Mouse (Mus musculus): ENCODE measurements around the gene Actr8. TPM values are rescaled to one million over a fixed set of nuclear protein-coding genes. Genes with fewer than 3 reads are reported as not detected.

Gene Actr8
- total RNA-seq, 2 experiments from 2014 or later = 84.0 to 90.4 TPM

- no peak for DNase-seq (ENCODE audit: low spot score in 2 of 2)
- H3K4me3 ChIP-seq = no peak overlapping the region
- H3K27ac ChIP-seq = no peak overlapping the region
- no peak for TF ChIP-seq CTCF (conservative IDR thresholded peaks at IDR 0.05)
These were observed 20.8 kb downstream of the Actr8 start for GRCm38 (mm10) chr14:29998747-29999474.

DNA sequence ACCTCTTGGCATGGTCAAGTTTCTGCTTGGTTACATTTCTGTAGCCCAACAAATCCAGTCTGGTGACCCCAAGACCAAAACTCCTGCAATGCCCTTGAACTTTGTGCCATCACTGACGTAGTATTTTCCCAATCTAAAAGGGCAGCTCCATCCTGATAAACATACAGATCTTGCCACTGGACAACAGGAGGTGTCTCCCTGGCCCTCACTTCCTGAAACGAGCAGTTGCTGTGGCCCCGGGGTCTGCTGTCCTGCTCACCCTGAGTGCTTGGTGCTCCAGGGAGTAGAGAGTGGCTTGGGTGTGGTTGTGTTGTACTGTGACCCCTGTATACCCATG, 21.3 kb downstream of the Actr8 start:
- H3K4me3 ChIP-seq = no peak overlapping the region
- H3K27ac ChIP-seq = no peak overlapping the region
- no peak for TF ChIP-seq CTCF (conservative IDR thresholded peaks at IDR 0.05)
- DNase-seq (ENCODE audit: low spot score in 2 of 2) = no peak

DNA sequence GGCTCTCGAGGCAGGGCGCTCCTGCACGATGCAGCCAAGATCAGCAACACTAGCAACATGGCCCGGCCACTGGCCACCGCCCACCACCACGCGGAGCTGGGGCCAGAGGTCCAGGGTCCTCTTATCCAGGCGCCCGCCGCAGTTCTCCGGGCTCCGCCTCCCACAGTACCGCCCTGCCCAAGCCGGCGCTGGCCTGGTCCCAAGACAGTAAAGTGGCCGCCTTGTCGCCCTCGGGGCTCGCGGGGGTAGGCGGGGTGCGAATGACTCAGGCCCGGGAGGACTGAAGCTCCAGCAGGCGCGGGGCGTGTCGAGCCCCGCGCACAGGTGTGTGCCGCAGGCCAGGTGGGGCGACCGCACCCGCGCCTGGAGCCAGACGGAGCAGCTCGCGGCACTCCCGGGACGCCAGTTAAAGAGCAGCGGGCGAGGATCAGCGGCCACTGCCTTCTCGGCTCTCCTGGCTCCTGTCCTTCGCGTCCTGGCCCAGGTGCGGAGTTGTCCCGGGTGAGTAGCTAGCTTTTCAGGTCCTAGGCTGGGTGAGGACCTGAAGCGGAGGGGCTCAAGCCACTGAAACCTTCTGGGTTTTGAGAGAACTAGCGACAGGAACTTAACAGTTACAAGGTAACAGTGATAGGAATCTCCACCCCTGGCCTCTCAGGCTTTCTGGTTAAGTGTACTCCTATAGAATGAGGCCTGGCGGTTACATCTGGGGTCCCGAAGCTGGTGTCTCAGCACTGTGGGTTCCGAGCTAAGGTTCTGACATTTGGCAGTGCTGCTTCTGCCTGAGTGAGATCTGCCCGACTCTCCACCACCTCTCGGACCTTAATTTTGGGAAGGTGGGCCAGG, 30.8 kb downstream of the Actr8 start, which contains the start of the genes Il17rb and Chdh:
Gene Il17rb, minus strand, starts transcription at position 164 of the 843 bp plus-strand sequence.
Gene Chdh, plus strand, starts transcription at position 291 of the 843 bp plus-strand sequence.
- DNase-seq (ENCODE audit: low spot score in 2 of 2) = peak in 1 of 2 experiments; percentile 27
- H3K27ac ChIP-seq = peak within 1 kb of the TSS; percentile 85
- H3K4me3 ChIP-seq = peak within 1 kb of the TSS; percentile 46
- TF ChIP-seq CTCF (conservative IDR thresholded peaks at IDR 0.05) = no peak

DNA sequence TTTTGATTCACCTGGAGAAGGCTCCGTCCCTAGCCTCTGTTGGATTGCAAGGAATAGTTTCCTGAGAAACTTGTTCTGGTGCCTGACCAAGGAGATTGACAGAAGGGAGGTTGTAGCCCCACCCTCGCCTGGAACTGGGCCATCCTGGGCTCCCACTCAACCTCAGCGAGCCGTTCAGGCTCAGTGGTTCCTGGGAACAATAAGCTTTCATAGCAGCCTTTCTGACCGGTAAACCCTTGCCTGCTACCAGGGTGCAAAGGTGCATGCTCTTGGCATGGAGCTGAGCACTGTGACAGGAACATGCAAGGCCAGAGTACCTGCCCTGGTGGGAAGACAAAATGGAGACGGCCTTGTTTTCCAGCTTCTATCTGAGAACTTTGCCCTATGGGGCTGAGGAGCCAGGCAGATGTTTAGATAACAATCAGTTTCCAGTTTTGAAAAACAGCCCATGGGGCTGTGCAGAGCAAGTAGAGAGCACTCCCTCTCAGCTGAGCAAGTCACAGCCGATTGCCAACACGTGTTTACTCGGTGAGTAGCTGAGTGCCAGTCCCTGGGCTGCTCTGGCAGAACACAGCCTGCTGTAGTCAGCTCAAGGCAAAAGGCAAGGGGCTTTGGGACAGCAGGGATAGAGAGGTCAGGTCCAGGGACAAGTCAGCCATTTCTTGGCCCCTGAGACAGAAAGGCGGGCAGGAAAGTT, 31.9 kb downstream of the Actr8 start:
- Histone ChIP-seq H3K27ac (peak overlapping the region; percentile 85), H3K4me3 (peak overlapping the region; percentile 46; the same call in 1 of the 2 replicates)
- no peak for TF ChIP-seq CTCF (conservative IDR thresholded peaks at IDR 0.05)
- DNase-seq (ENCODE audit: low spot score in 2 of 2) = peak; percentile 60 to 72

DNA sequence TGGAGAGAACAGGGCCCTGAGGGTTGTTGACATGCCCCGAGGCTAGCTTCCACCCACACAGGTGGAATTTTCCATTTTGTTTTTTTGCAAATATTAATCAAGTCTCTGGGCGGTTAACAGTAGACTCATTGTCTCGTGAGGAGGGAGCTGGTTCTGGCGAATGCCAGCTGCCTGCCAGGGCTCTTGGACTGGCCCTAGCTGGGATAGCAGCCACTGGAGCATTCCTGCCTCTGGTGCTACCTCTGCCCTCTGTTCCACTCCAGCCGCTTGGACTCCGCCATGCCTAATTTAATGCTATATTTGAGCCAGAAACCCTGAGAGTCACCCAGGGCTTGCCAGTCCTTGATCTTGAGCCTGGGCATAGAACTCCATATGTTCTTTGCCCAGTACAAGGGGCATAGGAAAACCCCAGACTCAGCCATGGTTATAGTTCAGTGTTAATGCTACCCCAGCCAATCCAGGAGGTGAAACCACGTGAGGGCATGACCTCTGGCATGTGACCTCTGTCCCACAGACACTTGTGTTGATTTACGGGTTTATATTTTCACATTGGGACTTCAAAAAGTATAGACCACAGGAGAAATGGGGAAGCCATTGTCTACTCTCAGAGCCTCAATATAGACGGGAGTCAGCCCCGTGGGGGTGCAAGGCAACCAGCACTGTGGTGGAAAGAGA, 33.9 kb downstream of the Actr8 start:
- TF ChIP-seq CTCF (conservative IDR thresholded peaks at IDR 0.05) = no peak
- peak; percentile 46 to 52 for DNase-seq (ENCODE audit: low spot score in 2 of 2)
- H3K27ac ChIP-seq = peak overlapping the region; percentile 85
- no peak overlapping the region for H3K4me3 ChIP-seq

DNA sequence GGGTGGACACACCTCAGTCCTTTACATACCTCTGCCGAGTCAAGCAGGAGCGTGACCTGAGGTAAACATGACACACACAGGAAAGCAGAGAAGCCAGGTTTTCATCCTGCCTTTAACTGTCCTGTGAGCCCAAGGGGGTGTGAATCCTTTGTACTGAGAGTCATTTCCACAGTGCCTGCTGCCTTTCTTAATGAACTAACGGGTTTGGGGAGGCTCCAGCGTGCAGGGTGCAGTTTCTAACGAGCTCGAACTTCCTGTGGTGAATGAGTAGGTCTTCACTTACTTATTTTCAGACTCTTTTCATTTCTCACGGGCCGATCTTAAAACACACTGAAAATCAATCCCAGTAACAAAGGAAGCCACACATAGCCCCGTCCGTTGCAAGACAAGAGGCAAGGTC, 36.4 kb downstream of the Actr8 start:
- no peak for TF ChIP-seq CTCF (conservative IDR thresholded peaks at IDR 0.05)
- Histone ChIP-seq H3K27ac (no peak overlapping the region), H3K4me3 (no peak overlapping the region)
- DNase-seq (ENCODE audit: low spot score in 2 of 2) = no peak

DNA sequence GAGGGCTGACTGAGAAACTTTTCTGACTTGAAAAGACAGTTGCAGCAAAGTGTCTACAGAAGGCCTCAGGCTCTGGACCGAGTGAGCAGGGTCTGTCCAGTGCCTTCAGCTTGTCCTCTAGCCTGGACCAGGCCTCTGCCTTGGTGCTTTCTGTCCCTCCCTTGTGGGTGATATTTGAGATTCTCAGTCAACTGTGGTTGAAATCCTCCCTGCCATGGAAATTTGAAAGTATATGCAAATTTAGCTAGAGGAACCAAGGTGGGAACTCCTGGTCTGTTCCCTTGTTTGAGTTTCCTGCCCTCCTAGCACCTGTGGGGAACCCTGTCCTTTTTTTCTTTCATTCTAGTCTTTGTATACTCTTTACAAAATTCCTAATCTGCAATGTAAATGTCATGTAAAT, 36.9 kb downstream of the Actr8 start:
- H3K27ac ChIP-seq = no peak overlapping the region
- no peak for TF ChIP-seq CTCF (conservative IDR thresholded peaks at IDR 0.05)

GRCm38 (mm10) chr14:30016666-30017065, 38.5 kb downstream of the Actr8 start:
- Histone ChIP-seq H3K4me3 (no peak overlapping the region), H3K27ac (no peak overlapping the region)
- TF ChIP-seq CTCF (conservative IDR thresholded peaks at IDR 0.05) = no peak
- no peak for DNase-seq (ENCODE audit: low spot score in 2 of 2)

More for the DNA sequence above, 36.9 kb downstream of the Actr8 start:
- H3K4me3 ChIP-seq = no peak overlapping the region
- no peak for DNase-seq (ENCODE audit: low spot score in 2 of 2)

DNA sequence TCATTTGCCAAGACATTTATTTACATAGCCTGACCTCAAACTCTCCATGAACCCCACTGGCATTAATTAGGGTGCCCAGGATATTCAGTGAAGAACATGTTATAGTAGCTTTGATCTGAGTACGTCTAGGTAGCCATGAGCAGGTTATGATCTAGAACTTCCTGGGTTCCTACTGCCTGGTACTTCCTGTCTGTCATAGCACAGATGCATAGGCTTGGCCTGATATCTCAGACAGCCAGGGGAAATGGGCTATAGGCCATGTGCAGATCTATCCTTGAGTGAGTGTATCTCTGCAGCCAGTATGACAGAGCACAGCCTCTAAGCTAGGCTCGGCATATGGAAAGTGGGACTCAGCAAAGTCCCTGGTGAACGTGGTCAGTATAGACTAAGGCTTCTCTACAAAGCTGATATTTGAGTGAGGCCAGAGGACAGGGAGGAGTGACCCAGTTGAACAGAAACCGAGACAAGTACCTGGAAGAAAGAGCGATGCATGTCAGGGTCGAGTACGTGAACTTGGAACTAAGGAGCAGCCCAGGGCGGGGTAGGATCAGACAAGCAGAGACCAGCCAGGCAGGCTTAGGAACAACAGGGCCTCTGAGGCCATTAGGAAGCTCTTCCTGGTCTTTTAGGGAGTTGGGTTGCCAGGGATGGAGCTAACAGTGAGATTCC, 39.8 kb downstream of the Actr8 start:
- DNase-seq (ENCODE audit: low spot score in 2 of 2) = no peak
- Histone ChIP-seq H3K27ac (no peak overlapping the region), H3K4me3 (no peak overlapping the region)
- no peak for TF ChIP-seq CTCF (conservative IDR thresholded peaks at IDR 0.05)

DNA sequence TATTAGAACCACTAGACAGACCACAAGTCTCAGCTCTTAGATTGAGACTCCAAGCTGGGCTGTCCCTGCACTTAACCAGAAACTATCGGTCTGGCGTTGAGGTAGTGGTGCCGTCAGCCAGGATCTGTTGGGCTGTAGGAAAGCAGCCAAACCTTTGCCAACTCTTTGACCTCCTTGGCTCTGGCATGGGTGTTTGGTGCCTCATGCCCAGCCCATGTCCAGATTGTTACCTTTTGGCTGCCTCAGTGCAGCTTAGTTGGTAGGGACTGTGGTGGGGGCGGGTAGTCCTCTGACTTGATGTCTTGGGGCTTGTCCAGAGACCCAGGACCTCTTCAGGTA, 40.3 kb downstream of the Actr8 start:
- no peak overlapping the region for H3K27ac ChIP-seq
- H3K4me3 ChIP-seq = no peak overlapping the region
- no peak for DNase-seq (ENCODE audit: low spot score in 2 of 2)
- no peak for TF ChIP-seq CTCF (conservative IDR thresholded peaks at IDR 0.05)

DNA sequence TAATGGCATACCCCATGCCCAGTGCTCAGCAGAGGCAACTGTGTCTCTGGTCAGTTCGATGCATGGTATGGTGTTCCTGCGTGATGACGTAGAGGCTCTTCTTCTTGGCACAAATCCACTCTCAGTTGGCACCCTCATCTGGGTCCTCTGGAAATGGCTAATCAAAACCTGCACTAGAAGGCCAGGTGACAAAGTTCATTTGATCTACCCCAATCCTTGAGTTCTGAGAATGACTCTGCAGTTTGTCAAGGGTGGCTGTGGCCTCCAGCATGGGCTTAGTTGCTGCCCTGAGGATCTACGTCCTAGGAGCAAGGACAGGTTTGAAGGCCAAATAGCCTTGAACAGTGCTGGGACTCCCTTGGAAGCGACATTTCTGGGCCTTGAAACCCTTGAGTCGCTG, 40.7 kb downstream of the Actr8 start:
- Histone ChIP-seq H3K27ac (no peak overlapping the region), H3K4me3 (no peak overlapping the region)
- DNase-seq (ENCODE audit: low spot score in 2 of 2) = no peak
- TF ChIP-seq CTCF (conservative IDR thresholded peaks at IDR 0.05) = no peak

GRCm38 (mm10) chr14:30019375-30019774, 41.2 kb downstream of the Actr8 start:
- Histone ChIP-seq H3K4me3 (no peak overlapping the region), H3K27ac (no peak overlapping the region)
- no peak for TF ChIP-seq CTCF (conservative IDR thresholded peaks at IDR 0.05)
- DNase-seq (ENCODE audit: low spot score in 2 of 2) = no peak

Measured in layer of hippocampus, adult 2 months (tissue).